Mouse (Mus musculus) common myeloid progenitor, adult 5-6 weeks (primary cell): ENCODE data around the gene Zcchc24. TPM values are rescaled to one million over a fixed set of nuclear protein-coding genes. Genes with fewer than 3 reads are reported as not detected.

Experiments used
- ATAC-seq: replicated peaks from 2 replicates; pipeline ENCODE4 v1.8.0; 2016; ENCODE audit warnings: low read depth, mild to moderate bottlenecking, moderate TSS enrichment, inconsistent platforms; ENCODE audit not compliant: poor library complexity, severe bottlenecking
- total RNA-seq: library from RNA; stranded (forward); fragments of 200-1000, 187-1606 nt; gene quantifications from 2 replicates; pipeline ENCODE4 v1.2.3, GENCODE M21; 2017

Gene Zcchc24
- total RNA-seq, 1 experiment from 2014 or later, result 3.7 TPM

DNA sequence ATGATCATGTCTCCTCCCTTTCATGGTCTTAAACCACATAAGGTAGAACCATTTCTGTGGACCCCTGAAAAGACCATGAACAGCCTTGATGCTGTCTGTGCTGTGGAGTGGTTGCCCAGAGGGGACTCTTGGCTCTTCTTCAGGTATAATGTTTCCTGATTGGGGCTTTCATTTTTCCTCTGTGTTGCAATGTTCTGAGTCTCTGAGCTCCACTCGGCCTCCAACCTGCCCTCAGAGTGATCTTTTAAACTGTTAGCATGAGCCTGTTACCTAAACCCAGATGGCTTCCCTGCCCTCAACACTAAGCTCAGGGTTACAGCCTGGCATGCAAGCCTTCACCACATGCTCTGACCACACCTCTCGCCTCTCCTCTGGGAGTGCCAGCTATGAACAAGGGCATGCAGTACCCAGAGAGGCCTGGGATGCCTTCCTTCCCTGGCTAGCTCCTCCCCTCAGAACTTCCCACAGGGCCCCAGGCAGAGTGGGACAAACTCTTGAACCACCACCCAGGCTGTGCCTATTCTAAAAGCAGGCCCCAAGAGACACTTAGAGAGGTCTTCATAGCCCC is 18.3 kb downstream of the Zcchc24 start:
- ATAC-seq, result no peak

DNA sequence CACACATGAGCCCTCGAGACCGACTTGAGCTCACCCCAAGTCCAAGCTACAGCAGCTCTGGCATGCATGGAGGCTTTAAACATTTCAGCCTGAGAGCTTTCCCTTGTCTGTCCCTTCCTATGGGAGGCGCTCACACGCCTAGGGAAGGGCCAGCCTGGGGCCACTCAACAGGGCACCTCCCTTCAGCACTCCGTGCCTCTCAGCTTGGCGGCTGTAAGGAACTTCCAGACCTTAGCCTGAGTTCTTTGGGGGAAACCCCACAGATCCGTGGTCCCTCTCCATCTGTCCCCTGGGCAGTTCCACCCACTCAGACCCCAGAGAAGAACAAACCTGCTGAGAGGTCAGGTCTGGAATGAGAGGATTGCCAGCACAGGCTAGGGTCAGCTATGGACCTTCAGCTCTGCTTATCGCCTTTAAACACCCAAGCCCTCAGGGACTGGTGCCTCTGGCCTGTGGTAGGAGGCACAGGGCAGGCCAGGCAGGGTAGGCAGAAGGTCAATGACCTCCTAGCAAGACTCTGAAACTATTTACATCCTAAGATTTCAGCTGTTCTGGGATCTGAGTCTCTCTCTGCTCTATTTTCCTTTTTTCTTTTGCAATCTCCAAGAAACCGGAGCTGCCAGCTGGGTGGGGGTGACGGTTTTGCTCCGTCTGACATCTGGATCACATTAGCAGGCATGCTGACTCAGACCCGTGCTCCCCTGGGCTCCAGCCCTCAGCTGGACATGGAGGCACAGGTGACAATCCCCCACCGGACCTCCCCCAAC is 19.5 kb downstream of the Zcchc24 start:
- ATAC-seq, result no peak

DNA sequence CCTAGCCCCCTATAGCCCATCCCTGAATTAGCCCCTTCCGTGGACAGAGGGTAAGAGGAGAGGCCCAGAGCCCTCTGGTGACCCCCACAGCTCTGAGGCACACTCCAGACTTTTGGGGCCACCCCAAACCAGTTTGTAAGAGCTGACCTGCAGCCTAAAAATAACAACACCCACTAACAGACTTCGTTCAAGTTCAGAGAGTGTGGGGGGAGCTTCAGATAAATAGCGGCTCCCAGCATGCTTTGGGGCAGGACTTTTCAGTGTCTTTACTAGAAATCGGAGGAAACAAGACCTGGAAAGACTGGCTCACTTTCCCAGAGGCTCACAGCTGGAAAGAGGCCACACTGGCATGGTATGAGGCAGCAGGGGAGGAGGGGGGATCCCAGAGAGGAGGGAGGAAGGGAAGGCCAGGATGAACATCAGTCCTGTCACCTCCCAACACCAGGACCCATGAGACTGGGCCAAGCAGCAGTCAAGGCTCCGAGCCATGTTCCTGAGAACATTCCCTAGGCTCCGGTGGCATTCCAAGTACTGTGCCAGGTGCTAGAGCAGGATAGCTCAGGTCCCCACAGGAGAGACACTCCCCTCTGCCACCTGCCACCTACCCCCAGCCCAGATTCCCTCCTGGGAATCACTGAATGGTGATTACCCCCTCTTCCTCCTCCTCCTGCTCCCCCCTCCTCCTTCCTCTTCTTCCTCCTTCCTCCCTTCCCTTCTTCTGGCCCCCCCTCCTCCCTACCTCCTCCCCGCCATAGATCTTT is 20.7 kb downstream of the Zcchc24 start:
- ATAC-seq, result no peak

DNA sequence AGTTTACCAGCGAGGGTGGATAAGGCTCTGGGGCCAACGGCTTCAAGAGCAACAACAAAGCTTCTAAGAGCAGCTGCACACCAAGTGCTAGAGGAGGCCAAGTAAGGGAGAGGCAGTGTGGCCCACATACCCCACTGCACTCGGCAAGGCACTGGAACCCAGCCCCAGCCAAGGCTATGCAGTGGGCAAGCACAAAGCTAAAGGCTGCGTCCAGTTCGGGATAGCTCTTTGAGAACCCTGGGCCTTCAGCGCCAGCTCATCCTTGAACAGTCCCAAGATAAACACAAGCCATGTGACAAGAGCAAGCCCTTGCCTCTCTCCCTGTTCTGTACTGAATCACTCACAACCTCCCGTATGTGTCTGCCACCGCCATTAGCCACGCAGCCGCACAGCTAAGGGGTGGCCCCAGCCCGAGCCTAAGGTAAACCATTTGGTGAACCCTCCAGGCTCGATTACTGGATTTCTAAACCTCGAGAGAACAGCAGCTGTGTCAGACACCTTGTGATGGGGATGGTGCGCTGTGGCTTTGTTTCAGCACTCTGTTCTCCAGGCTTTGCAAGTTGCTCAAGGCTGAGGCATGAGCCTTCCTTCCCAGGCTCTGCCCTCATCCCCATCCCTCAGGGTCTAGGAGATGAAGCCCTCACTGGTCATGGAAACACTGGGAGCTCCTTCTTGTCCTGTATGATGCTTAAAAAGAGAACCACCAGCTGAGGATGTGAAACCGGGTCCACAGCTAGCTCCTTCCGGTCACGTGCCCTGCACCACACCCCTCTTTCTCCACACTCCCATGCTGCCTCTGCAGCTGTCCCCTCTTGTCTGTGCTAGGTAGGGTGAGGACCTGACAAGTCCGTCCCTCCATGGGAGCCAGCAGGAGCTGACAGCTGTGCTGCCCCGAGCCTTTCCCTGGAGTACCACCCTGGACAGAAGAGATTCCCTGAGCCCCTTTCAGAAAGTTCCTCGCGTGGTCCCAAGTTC is 21.6 kb downstream of the Zcchc24 start:
- peak; percentile 77 for ATAC-seq

DNA sequence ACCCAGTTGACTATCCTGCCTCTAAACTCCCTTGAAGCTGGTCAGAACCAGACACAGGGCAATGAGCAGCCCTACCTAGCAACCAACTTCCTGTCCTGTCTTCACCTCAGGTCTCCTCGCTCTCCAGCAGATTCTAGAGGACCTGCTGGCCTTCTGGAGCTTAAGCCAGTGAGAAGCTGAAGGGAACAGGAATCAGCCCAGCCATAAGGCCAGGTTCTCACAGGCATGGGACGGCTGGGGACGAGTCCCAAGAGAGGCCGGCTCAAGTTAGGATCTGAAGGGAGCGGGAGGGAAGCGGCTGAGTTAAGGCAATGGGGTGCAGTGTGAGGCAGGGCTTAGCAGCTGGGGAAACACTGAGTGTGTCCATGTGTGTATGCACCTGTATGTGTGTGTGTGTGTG is 22.5 kb downstream of the Zcchc24 start:
- no peak for ATAC-seq

DNA sequence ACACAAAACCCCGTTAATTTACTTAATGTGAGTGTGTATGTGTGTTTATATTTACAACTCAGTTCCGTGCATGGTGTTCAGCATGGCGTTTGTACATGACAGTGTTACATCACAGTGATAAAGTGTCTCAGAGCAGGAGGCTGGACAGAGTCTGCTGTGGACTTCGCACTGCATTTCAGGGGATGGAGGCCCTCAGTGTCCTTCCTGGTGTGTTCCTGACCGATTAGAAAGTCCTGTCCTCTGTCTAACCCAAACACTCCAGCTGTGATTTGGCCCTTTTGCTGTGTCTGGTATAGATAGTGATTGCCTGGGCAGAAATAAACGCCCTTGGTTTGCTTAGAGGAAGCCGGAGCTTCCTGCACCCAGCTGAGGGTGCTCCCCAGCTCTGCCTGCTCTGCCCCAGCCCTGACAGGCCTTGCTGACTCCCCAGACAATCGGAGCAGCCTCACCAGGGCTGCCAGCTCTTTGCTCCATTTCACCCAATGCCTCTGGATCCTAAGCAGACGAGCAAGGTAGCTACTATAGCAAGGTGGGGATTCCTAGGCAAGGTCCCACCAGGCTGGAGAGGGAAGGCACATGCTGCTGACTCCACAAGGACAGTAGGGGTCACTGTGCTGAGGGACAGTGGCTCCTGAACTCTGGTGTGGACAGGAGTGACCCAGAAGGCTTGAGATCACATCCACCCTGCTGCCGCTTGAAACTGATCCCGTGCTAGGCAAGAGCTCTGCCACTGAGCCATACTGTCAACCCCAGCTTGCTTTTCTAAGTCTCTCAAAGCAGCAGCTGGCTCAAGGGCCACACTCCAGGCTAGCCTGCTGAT is 23.3 kb downstream of the Zcchc24 start:
- peak; percentile 84 for ATAC-seq

DNA sequence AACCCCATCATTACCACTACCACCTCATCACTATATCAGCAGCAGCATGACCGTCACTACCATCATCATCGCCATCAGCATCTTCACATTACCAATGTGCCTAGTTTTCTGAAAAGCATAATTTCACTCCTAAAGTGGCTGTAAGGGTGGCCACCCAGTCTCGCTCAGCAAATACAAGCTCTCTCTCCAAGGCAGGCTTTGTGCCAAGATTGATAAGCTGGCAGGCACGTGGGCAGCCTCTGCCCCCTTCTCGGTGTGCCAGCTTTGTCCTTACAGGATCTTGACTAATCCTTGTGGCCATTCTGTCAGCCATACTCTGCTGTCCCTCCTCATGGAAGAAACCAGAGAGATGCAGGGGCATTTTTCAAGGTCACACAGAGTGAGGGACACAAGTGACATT is 25.9 kb downstream of the Zcchc24 start:
- ATAC-seq, result no peak

DNA sequence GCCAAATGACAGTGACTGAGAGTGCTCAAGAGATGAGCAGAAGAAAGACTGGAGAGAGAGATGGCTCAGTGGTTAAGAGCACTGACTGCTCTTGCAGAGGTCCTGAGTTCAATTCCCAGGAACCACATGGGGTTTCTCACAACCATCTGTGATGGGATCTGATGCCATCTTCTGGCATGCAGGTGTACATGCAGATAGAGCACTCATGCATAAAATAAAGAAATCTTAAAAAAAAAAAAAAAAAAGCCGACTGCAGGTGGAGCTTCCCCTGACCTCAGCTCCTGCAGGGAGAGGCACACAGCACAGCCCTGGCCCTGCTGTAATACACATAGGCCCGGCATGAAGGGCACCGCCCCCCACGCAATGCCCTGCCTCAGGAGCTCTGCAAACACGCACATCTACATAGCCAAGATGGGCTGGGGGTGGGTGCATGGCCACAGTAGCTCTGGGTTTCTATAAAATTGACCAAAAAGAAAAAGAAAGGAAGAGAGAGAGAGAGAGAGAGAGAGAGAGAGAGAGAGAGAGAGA is 26.9 kb downstream of the Zcchc24 start:
- no peak for ATAC-seq

DNA sequence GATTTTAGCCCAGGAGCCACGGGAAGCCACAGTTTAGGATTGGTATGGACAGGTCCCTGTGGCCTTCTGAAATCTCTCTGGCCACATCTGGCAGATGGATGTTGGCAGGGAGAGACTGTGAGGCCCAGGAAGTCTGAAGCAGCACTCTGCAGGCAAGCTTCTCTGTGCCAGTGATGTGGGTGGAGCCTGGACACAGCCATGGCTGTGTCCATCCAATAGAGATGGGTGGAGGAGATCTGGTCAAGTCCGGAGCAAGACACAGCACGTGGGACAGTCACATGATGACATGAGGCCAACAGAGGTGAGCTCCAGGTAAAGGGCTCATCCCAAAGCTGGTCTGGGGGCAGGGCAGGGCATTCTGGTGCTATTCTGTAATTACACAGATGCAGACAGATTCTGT is 27.6 kb downstream of the Zcchc24 start:
- ATAC-seq, result no peak

DNA sequence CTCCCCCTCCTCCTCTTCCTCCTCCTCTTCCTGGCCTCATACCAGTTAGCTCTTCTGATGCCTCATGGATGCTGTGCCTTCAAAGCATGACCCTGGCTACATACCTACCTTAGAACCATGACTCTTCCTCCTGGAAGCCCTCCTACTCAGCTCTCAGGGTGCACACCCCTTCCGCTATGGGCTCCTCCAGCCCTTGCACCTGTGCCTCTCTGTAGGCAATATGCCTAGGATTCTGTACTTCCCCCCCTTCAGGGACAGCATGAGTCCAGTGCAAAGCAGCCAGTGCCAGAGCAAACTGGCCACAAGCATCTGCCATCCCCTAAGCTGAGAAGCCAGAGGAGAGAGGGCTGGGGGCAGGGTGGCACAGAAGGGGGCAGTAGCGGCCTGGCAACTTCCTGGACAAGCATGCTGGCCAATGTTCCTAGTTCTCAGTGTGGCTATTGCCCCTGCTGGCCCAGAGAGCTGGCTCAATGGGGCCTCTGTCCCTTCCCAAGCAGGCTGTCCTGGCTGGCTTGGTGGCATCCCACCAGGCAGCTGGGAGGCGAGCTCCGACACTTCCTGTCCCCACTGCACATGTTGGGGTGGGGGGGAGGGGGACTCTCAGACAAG is 28.8 kb downstream of the Zcchc24 start:
- no peak for ATAC-seq

DNA sequence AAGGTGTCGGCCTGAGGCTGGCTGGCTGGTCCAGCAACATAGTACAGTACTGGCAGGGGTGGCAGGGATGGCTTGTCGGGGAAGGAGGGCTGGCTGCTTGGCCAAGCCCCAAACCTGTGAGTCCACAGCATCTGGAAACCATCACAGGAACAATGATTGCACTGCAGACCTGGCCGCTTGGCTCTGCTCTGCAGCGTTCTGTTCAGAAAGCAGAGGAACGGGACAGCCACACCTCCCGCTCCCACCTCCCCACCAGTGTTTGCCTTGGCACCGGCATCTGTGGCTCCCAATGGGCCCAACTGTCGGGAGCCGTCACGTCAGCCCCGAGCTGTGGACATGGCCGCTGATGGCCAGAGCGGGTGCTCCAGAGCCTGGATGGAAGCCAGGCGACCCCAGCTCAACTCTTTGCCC is 30.2 kb downstream of the Zcchc24 start:
- ATAC-seq, result no peak

DNA sequence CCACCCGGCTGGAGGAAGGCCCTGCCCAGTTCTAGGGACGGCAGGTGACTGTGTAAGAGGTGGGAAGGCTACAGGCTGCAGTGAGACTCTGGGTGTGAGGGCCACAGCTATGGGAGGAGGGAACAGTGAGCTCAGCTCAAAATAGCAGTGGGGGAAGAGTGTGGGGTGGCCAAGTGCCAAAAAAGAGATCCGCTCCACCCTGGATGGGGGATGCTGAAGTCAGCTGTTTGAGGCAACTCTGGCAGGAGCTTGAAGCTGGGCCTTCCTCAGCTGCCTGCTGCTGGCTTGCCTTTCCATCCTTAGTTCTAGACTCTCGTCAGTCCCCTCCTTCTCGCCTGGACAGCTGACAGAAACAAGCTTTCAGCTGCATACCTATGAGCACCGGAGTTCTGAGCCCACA is 32.2 kb downstream of the Zcchc24 start:
- peak; percentile 75 for ATAC-seq

DNA sequence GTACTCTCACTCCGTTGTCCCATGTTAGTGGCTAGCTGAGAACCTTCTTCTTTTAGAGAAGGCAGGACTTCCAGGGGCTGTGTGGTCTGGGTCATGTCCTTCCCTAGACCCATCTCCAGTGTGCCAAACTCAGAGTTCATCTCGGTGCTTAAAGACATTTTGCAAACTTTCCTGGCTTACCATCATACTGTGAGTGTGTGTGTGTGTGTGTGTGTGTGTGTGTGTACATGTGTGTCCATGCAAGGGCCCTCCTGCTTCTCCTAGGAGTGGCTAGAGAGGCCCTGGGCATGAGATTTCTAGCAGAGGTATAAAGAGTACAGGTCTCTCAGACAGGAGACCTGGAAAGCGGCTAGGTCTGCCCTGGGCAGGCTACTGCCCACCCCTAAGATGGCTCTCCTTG is 32.7 kb downstream of the Zcchc24 start:
- no peak for ATAC-seq

DNA sequence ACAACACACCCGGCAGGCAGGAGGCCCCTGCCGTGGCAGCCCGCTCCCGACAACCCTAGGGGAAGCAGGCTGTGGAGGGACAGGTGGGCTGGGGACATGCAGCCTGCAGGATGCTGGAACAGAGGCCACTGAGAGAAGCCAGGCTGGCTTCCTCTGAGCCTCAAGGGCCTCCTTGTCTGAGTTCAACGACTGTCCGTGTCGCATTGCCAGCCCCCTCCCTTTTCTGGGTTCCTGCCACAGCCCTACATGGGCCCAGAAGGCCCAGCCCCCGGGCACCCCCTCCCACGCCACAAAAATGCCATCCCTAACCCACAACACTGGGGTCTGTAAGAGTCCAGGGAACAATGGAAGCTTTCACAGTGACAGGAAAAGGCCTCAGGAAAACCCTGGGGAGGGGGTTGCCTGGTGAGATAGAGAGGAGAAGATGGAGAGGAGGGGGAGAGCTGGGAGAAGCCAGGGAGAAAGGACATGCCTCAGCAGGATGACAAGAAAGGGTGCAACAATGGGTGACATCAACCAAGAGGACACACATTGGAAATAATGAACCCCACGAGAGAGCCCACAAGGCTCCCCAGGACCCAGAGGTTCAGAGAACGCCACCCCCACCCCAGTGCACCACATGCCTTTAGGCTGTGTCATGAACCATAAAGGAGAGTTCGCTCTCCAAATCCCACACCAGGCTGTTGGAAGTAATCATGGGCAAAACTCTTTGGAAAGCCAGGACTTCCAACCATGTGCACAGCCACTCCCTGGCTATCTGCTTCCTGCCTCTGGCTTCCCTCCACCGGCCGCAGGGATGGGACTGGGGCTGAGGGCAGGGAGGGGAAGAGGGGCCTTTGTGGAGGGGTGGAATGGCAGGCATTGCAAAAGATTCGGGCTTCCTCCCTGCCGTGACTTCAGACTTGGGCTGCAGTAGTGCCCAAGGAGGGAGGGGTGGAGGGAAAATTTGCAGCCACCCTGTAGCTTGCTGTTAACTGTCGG is 33.8 kb downstream of the Zcchc24 start:
- peak; percentile 71 for ATAC-seq

DNA sequence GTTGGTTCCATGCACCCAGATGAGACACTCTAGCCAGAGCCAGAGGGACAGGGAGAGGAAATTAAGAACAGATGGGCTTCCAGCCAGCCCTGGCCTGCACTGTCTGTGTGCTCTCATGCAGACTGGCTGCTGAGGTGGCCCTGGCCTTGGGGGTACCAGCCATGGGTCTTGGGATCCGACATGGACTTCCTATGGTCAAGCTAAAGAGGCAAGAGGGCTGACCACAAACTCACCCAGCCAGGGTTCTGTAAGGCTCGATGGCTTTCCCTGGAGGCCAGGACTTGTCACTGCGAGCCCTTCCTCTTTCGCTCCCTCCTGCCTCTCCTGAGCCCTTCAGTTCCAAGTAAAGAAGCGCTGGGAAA is 41.7 kb downstream of the Zcchc24 start:
- ATAC-seq, result peak; percentile 55

DNA sequence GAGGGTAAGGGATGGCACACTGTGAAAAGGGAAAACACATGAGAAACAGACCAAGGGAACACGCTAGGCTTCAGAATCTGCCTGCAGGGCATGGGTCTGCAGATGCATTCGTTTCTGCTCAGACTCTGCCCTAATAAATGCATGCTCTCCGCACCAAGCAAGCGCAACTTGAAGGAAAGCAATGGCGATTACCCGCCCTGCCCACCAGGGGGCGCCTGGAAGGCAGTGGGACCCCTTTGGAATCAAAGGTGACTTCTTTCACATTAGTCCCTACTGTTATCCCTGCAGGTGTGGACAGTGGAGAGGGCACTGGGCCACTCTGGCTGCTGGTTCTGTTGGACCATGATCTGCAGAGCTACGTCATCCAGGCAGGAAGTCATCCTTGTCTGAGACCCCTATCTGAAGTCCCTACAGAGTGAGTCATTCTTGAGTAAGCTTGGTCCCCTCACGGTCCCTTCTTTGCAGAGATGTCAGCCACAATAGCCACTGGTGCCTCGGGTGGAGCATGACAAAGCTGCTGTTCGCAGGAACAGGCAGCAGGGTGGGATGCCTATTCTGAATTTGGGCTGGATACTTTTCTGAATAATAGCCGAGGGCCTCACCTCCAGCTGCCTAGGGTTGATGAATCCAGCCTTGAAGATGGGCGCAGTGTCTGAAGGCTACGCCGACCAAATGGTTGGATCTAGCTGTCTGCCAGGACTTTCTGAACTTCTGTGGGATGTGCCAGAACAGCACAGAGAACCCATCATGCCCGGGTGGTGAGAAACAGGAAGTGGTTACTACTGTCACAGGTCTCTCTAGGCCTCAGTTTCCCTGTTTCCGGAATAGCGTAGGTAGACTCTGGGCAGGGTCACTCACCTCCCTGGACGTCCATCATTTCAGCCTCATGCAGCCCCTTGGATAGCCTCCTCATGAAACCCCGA is 42.4 kb downstream of the Zcchc24 start:
- peak; percentile 70 for ATAC-seq

DNA sequence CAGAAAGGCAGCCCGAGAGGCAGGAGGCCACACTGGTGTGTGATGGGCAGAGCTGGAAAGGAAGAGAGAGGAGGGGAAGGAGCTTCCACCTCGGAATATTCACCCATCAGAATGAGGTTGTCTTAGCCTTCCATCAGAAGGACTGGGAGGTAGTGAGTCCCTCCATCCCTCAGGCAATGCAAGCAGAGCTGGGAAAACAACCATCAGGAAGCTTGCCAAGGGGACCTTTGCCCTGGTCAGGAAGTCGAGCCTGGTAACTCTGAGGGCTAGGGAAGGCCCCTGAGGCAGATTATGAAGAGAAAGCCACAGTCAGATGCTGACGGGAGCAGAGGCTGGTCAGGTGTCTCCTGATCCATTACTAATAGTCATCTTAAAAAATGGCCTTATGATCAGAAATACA is 43.1 kb downstream of the Zcchc24 start:
- no peak for ATAC-seq
